Mouse (Mus musculus) urinary bladder, adult 2 months (tissue): ENCODE results near the gene Morc3. TPM values are rescaled to one million over a fixed set of nuclear protein-coding genes. Genes with fewer than 3 reads are reported as not detected.
"Not testable (repeated sequence)": the region's sequence is repeated elsewhere in the genome, so short reads cannot be mapped to it uniquely, and the experiment has no call there.

ENCODE experiments used
- DNase-seq: peaks from one replicate; pipeline ENCODE4 v3.0.0; 2022; ENCODE audit warnings: low spot score
- polyA plus RNA-seq: library from polyadenylated mRNA; depleted of rRNA; stranded (reverse); fragments of >200 nt; gene quantifications from 2 replicates; pipeline ENCODE4 v1.2.3, GENCODE M21; 2012

The Morc3 gene
- polyA plus RNA-seq, 1 experiment: 28.4 TPM

DNA sequence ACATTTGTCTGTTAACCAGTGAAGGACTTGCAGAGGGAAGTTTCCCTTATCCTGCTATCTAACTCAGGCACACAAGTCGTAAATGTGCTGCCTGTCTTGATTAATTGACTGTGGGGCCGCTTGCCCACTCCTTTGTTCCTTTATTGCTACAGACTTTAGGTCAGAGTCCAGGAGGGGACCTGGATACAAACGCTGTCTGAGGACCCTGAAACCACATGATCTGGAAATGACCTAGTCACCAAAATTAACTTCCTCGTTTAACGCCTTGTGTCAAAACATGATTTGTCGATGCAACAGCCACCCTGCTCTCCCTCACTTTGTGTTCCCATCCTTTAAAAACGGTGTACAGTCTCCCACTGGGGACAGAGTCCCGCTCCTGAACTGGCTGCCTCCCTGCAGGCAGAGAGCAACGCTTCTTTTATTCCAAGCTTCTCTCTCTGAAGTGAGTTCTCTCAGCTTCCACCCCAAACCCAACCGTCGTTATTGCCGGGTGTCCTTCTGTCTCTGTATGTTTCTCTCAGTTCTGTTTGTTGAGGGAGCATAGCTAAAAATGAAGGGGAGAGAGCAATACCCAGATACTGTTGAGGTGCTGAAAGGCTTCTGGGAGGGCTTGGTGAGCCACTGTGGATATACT is 13.1 kb upstream of the Morc3 start:
- no peak for DNase-seq

DNA sequence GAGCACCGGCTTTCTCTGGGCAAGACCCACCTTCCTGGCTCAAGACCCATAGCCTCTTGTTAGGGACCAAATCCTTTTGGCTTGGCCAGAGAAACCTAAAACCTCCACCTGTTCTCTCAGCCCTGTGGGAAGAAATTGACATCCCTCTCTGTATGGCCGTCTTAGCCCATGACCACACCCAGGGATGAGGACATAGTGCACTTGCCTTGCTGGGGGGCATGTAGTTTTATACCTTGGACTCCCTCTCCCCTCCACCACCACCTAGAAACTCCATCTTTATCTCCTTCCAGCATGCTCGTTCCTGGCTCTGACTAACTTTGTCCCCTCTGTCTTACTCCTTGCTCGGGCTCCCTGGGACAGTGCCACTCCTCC is 12.6 kb upstream of the Morc3 start:
- no peak for DNase-seq

DNA sequence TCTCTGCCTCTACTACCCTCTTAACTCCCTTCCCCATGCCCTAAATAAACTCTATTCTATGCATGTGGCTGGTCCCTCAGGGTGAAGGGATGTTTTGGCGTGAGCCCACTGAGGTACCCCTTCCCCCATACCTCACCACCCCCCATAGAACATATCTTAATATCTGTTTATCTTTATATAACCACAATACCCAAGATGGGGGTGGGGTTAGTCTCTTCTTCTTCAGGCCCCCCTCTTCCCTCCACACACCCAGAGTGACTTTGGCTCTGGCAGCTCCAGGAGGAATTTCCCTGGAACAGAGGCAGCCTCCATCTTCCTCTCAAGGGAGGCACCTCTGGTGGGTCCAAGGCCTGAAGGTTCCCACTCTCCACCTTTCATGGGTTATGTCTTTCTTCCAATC is 11.9 kb upstream of the Morc3 start:
- no peak for DNase-seq

DNA sequence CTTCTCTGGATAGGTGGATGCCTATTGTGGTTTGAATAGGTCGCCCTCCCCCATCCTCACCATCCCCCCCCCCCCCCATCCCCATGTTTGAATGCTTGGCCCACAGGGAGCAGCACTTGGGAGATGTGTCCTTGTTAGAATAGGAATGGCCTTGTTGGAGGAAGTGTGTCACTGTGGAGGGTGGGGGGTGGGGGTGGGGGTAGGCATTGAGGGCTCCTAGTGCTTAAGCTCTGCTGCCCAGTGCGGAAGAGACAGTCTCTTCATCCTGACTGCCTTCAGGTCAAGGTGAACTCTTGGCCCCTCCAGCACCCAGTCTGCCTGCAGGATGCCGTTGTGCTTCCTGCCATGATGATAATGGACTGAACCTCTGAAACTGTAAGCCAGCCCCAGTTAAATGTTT is 10.2 kb upstream of the Morc3 start:
- no peak for DNase-seq

DNA sequence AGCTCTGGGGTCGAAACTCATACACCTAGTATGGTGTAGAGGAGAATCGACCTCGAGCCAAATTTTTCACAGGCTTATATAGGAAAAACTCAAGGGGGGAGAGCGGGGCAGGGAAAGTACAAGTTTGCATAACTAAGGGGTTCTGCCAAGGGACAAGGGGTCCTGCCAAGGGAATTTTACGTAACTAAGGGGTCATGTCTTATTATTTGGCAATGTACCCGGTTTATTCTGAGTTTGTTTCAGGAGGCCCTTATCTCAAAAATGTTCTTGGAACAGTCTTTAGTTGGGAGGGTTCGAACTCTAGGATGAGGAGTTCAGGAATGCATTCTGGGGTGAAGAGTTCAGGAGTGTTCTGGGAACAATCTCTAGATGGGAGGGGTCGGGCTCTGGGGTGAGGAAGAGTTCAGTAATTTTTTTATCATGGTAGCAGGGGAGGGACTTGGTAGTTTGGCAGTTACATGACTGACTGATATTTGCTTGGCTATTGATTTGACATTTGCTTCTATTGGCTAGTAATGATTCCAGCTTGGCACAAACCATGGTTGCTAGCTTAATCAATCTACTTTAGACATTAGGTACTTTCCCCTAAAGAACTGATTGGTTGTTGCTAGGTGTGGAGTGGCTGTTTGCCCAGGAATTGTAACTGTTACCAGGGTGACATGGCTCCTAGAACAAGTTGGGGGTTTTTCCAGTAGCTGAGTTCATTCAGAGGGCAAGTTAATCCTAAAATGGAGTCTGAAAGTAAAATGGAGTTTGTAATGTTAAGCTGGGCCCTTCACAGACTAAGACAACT is 9.3 kb upstream of the Morc3 start:
- DNase-seq: not testable (repeated sequence)

DNA sequence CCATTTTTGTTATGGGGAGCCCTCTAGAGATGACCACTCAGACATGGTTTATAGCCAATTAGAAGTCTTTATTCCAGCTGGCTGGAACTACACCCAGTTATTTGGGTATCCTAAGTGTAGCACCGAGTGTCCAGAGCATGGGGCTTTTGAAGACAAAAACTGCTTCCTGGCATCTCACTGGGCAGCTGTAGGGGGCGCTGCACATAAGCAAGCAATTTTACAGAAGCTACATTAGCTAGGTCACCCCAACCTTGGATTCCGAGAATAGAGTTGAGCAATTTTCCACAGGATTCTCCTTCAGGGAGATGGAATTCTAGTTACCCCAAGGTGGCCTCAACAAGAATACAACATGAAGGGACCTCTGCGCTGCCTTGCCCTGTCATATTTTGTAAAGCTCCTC is 7.1 kb upstream of the Morc3 start:
- no peak for DNase-seq

DNA sequence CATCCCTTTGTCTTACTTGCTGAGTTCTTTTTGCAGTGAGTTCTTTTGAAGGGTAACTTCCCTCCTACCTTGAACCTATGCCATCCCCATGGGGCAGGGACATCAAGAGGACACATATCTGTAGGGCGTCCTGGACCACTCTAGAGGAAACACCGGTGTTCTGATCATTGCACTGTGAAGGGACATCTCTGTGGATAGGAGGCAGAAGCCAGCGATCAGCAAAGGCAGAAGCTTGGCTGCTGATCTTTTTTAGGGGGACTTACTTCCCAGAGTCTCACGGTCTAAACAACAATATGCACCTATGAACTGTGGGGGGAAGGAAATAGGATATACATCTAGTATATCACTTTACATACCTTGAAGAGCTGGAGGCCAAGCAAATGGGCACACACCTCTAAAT is 6.5 kb upstream of the Morc3 start:
- DNase-seq: no peak

DNA sequence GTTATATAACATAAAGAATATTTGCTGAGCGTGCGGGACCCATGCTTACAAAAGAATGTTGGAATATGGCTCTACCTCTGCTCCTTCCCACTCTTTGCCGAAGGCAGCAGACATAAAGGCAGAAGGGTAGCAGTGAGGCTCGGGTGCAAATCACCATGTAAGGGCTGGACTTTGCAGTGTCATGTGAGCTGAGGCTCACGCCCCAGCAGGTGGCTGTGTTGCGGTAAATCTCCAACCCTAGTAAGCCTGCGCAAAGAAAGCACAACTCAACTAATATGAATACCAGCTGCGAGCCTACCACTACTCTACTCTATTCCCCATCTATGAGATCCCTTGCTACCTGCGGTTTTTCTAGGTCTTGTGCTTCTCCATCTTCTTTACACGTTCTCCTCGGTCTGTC is 5.9 kb upstream of the Morc3 start:
- no peak for DNase-seq

DNA sequence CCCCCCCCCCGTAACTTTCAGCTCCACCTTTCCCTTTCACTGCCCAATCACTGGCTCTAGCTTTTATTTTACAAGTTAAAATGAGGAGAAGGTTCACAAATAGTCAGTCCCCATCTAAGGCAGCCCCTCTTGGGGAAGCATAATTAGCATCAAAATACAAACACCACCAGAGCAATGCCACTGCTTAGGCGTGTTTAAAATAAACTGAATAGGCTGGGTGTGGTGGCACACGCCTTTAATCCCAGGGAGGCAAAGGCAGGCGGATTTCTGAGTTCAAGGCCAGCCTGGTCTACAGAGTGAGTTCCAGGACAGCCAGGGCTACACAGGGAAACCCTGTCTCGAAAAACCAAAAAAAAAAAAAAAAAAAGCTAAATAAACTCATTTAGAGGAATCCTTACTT is 5.4 kb upstream of the Morc3 start:
- DNase-seq: not testable (repeated sequence)

DNA sequence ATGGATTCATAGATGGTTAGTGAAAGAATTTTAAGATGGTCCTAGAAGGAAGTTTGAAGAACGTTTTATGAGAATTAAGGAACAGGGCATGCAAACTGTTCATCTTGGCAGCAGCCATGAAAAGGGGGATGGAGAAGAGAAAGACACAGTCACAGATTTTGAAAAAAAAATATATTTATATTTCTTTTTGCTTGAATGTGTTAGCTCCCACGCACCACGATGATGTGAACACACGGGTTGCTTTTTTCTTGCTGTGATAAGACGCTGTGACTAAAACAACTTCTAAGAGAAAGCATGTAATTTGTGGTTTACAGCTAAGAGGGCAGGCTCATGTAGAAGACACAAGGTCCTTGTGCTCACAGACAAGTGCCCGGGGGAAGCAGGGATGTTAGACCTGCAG is 5.0 kb upstream of the Morc3 start:
- DNase-seq: no peak

DNA sequence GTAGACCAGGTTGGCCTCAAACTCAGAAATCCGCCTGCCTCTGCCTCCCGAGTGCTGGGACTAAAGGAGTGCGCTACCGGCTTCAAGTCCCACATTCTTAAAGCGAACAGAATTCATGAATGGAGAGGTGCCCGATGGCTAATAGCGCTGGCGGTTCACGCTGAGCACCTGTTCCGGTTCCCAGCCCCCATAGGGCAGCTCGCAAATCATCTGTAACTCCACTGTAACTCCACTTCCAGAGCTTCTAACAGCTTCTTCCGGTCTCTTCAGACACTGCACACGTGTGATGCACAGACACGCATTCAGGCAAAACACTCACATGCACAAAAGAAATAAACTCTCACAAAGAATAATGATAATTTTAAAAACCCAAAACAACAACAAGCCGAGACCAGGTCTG is 2.4 kb upstream of the Morc3 start:
- no peak for DNase-seq

DNA sequence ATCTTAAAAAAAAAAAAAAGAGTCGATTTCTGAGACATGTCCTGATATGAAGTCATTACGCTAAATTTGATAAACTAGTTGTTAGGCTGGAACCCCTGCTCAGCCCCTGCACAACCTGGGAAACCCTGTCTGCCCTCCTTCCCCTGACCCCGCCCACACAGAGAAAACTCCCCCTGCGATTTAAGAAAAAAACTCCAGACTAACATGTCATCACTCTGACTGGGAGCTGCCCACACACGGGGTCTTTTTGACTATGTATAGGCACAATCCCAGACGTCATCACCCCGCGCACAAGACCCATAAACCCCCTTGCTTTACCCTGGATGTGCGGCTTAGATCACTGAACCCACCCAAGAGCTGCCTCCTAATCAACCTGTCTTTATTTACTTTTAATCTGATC is 1.9 kb upstream of the Morc3 start:
- no peak for DNase-seq

DNA sequence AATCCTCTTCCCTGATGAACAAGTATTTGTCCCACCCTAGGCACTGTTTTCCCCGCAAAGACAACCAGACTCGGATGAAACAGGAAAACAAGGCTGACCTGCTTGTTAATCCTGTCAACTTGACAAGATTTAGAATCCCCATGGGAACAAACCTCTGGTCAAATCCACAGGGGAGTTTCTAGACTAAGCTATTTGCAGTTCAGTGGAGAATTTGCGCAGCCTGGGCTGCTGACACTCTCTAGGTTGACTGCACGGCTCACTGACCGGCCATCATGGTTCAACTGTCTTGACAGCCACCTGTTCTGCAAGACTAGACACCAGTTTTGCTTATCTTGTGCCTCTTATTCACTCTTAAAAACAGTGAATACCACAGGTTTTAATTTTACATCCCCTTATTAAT is 1.0 kb upstream of the Morc3 start:
- no peak for DNase-seq

DNA sequence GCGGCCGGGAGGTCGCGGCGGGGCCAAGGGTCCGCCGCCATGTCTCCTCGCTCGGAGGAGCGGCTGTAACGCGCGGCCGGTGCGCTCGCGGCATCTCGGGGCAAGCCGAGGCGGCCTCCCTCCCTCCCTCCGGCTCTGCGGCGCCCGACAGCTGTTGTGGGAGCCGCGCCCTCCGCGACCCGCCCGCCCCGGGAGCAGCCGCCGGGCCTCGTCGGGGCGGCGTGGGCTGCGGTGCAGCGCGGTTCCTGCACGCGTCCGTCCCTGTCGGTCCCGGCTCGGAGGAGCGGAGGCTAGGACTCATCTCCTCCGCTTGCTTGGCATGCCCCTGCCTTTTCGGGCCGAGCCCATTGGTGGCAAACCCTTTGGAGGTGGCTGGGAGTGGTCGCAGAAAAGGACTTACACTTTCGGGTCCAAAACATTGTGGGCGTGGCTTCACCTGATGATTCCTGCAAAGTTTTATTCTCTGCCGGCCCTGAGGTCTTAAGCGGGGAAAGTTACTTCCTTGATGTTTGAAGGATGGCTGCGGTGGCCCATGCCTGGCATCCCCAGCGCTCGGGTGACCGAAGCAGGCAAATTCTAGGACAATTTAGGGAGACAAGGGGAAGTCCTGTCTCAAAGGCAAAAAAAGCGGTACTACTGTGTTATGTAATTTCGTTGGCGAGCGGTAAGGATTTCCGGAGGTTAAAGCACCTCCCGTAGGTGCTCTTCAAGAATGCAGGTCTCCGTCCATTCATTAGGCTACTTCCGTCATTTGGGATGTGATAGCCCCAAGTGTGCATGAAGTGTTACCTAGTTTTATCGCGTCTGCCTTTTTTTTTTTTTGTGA is 743 bp downstream of the Morc3 start:
- DNase-seq: no peak

DNA sequence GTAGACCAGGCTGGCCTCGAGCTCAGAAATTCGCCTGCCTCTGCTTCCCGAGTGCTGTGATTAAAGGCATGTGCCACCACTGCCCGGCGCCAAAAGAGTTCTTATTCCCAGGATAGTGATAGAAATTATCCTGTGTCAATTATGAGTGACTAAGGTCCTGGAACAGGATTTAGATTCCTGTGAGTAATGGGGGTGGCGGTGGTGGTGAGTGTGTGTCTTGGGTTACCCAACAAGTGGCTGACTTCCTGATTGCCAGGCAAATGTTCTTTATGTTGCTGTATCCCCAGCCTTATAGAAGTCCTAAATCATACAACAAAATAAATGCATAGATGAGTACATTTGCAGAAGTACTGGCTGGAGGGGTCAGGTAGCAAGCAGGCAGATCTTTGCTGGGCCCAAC is 1.6 kb downstream of the Morc3 start:
- DNase-seq: no peak

DNA sequence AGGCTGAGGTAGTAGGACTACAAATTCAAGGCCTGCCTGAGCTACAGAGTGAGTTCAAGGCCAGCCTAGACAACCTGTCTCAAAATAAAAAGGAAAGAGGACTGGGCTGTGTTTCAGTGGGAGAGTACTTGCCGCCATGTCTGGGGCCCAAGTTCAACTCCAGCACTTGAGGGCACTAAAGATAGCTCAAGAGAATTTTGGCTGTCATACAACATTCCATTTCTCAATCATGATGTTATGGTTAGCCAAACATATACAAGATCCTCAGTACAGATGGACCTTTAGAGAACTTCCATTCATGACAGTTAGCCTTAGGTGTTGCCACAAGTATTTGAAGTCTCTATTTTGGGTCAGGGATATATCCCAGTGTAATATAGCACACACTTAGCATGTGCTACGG is 2.2 kb downstream of the Morc3 start:
- DNase-seq: no peak

DNA sequence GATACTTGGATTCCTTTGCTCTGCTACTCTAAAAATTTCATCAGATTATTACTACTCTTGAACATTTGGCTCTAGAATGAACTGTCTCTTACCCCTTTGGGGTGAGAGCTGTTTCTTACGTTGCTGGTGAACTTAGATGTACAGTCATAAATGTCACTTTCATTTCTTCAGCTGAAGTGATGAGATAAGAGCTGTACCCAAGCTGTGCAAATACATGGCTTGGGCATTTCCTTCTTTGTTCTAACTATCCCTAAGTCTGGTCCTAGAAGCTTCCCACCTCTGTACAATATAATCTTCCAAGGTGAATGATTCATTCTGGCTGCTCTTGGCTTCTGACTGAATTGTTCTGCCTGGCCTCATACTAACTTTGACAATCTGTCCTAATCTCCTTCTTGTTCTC is 7.1 kb downstream of the Morc3 start:
- DNase-seq: no peak

DNA sequence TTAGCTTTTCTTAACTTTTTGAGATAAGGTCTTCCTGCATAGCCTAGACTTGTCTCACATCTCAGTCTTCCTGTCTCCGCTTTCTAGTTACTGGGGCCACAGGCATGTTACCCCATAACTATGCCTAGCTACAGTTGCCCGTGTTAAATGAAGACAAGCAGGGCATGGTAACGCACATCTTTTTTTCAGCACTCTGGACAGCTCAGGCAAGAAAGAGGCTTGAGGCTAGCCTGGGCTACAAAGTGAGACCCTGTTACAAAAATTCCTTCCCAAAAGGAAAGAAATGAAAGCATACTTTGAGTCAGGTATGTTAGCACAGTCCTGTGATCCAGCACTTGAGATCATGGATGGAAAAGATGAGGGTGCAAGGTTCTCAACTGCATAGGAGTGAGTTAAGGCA is 18.6 kb downstream of the Morc3 start:
- no peak for DNase-seq

DNA sequence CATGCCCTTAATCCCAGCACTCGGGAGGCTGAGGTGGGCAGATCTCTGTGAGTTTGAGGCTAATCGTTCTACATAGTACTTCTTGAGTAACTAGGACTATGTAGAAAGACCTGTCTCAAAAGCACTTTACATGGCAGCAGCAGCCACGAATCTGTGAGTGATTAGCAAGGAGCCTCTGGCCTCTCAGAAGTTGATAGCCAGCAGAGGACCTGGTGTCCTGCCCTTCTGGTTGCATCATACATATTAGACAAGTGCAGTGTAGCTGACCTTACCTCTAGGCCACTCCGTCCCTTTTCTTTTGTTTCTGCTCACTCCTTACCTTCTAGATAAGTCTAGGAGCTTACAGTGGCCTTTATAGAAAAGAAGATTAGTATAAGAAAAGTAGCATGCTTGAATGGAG is 28.0 kb downstream of the Morc3 start:
- DNase-seq: no peak

DNA sequence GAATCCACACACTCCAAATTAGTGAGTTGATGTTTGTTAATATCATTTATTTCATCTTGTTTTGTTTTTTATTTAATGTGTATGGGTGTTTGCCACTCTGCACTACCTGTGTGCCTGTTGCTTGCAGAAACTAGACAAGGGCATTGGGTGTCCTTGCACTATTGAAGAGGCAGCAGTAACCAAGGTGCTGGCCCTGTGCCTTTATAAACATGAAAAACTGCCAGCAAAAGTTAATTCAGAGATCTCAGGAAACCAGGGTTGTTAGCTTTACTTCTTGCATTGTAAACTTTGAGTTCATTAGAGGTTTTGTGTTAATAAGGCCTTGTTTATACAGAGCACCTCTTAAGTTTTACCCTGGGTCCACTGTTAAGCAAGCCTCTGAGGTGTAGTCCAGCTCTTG is 28.8 kb downstream of the Morc3 start:
- no peak for DNase-seq

DNA sequence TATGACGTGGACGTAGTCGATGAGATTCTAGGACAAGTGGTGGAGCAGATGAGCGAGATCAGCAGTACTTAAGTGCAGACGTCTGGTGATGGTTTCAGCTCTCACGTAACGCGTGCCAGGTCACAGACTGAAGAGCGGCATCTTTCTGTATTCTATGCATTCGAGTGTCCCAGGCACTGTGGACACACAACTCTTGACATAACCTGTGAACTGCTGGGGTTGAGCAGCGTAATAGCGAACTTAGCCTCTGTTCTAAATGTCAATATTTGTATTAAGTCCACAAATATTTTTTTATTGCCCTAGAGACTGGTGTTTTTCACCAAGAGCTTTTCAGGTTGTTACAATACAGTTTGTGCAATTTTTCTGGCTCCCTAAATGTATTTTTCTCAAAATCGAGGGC is 42.9 kb downstream of the Morc3 start:
- no peak for DNase-seq

DNA sequence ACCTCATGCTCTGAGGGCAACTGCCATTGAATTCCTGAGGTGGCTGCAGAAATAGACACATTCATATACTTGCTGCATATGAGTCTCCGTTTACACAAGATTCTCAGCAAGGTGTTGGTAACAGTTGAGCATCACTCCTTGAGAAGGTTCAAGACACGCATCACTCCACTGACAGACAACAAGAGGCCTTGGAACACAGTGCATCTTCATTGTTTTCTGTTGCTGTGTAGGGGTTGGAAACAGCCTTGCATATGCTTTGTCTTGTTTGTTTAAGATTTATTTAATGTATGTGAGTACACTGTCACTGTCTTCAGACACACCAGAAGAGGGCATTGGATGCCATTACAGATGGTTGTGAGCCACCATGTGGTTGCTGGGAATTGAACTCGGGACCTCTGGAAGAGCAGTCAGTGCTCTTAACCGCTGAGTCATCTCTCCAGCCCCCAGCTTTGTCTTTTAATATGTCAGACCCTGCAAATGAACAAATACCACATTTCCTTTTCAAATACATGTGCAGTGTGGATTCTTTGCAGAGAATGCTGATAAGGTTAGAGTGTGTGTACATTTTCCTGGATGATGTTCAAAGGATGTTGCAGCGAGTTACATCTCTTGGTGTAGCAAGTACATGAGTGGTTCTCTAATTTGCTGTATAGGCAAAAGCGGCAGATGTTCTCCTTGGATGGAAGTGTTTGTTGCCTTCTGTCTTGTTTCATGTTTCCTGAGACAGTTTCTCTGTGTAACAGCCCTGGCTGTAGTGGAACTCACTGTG is 45.9 kb downstream of the Morc3 start:
- DNase-seq: no peak
